Mouse (Mus musculus): ENCODE measurements around the gene Shpk. TPM values are rescaled to one million over a fixed set of nuclear protein-coding genes. Genes with fewer than 3 reads are reported as not detected.
A peak's percentile ranks its signal among the peaks of the same experiment; 100 is the strongest.

Gene Shpk
- polyA plus RNA-seq (2015; fragmentation: Nextera tagmentation; extraction: Ambion mirVana): 3.8 and 3.9 TPM in 2 replicates

- peak; percentile 98 for DNase-seq (ENCODE audit: low spot score)
- ATAC-seq (replicated peaks; ENCODE audit: low FRiP score, low read depth): peak; percentile 97
- Histone ChIP-seq H3K4me3 (replicated peaks; ENCODE audit: low read depth, low read length) (peak within 1 kb of the TSS; percentile 59), H3K36me3 (ENCODE audit: insufficient read depth, low read length) (0 out of 2 replicates have a peak, but pooled peaks cover 9% of the 10 kb centered on the region), H3K9me3 (replicated peaks; ENCODE audit: low read length) (no peaks in the 10 kb centered on the region), H3K4me1 (replicated peaks; ENCODE audit: insufficient read depth, low read length) (no peaks in the 10 kb centered on the region), H3K9ac (ENCODE audit: low read depth, low read length) (peak within 1 kb of the TSS; percentile 66), H3K27ac (no peak within 1 kb of the TSS), H3K4me2 (ENCODE audit: low read length) (peak within 1 kb of the TSS; percentile 69), H3K27me3 (ENCODE audit: insufficient read depth, low read length) (no peaks in the 10 kb centered on the region)
- TF ChIP-seq CTCF (IDR thresholded peaks at IDR 0.05; ENCODE audit: low read depth): peak; percentile 26; the same call in 1 of the 2 replicates
- under 1% methylated on average over 32 of the region's 32 CpGs for WGBS
These were observed at the start of gene Shpk for GRCm38 (mm10) chr11:73199230-73199712. Gene Shpk (plus strand): TSS chr11:73199460.

GRCm38 (mm10) chr11:73155071-73155470, 44.2 kb upstream of the Shpk start:
- TF ChIP-seq CTCF (IDR thresholded peaks at IDR 0.05; ENCODE audit: low read depth): no peak
- DNase-seq (ENCODE audit: low spot score): no peak
- H3K4me3 ChIP-seq (replicated peaks; ENCODE audit: low read depth, low read length): no peak overlapping the region
- H3K27me3 ChIP-seq (ENCODE audit: insufficient read depth, low read length): 0 out of 2 replicates have a peak, but pooled peaks cover 3% of the 10 kb centered on the region
- no peak for ATAC-seq (replicated peaks; ENCODE audit: low FRiP score, low read depth)
- H3K4me2 ChIP-seq (ENCODE audit: low read length): no peak overlapping the region
- WGBS: 68% methylated on average over 6 of the region's 6 CpGs
- no peak overlapping the region for H3K9ac ChIP-seq (ENCODE audit: low read depth, low read length)
- no peaks in the 10 kb centered on the region for H3K9me3 ChIP-seq (replicated peaks; ENCODE audit: low read length)
- no peaks in the 10 kb centered on the region for H3K4me1 ChIP-seq (replicated peaks; ENCODE audit: insufficient read depth, low read length)
- H3K27ac ChIP-seq: no peak overlapping the region
- H3K36me3 ChIP-seq (ENCODE audit: insufficient read depth, low read length): no peaks in the 10 kb centered on the region

- no peaks in the 10 kb centered on the region for H3K9me3 ChIP-seq (replicated peaks; ENCODE audit: low read length)
- H3K27ac ChIP-seq: no peak within 1 kb of the TSS
- peak within 1 kb of the TSS; percentile 35 for H3K4me3 ChIP-seq (replicated peaks; ENCODE audit: low read depth, low read length)
- no peaks in the 10 kb centered on the region for H3K4me1 ChIP-seq (replicated peaks; ENCODE audit: insufficient read depth, low read length)
- TF ChIP-seq CTCF (IDR thresholded peaks at IDR 0.05; ENCODE audit: low read depth): no peak
- H3K9ac ChIP-seq (ENCODE audit: low read depth, low read length): peak within 1 kb of the TSS; percentile 38; the same call in 1 of the 2 replicates
- WGBS: 3% methylated on average over 49 of the region's 49 CpGs
- ATAC-seq (replicated peaks; ENCODE audit: low FRiP score, low read depth) (peak; percentile 81), DNase-seq (ENCODE audit: low spot score) (peak; percentile 61)
- peaks cover 8% of the 10 kb centered on the region; the same call in 1 of the 2 replicates for H3K27me3 ChIP-seq (ENCODE audit: insufficient read depth, low read length)
- H3K36me3 ChIP-seq (ENCODE audit: insufficient read depth, low read length): no peaks in the 10 kb centered on the region
- peak within 1 kb of the TSS; percentile 85 for H3K4me2 ChIP-seq (ENCODE audit: low read length)
These were observed 39.1 kb upstream of the Shpk start, which contains the start of gene P2rx5 for GRCm38 (mm10) chr11:73159957-73160810. Gene P2rx5 (plus strand): TSS chr11:73160421.

GRCm38 (mm10) chr11:73160811-73161200, 38.5 kb upstream of the Shpk start:
- Histone ChIP-seq H3K9ac (ENCODE audit: low read depth, low read length) (peak overlapping the region; percentile 38; the same call in 1 of the 2 replicates), H3K27me3 (ENCODE audit: insufficient read depth, low read length) (peaks cover 8% of the 10 kb centered on the region; the same call in 1 of the 2 replicates), H3K4me3 (replicated peaks; ENCODE audit: low read depth, low read length) (peak overlapping the region; percentile 35), H3K9me3 (replicated peaks; ENCODE audit: low read length) (no peaks in the 10 kb centered on the region), H3K27ac (no peak overlapping the region), H3K4me1 (replicated peaks; ENCODE audit: insufficient read depth, low read length) (no peaks in the 10 kb centered on the region), H3K4me2 (ENCODE audit: low read length) (peak overlapping the region; percentile 85), H3K36me3 (ENCODE audit: insufficient read depth, low read length) (no peaks in the 10 kb centered on the region)
- ATAC-seq (replicated peaks; ENCODE audit: low FRiP score, low read depth): 0 out of 2 replicates have a peak, but pooled peaks have one; percentile 31
- peak; percentile 42; the same call in 1 of the 2 replicates for TF ChIP-seq CTCF (IDR thresholded peaks at IDR 0.05; ENCODE audit: low read depth)
- DNase-seq (ENCODE audit: low spot score): peak; percentile 49
- WGBS: 16% methylated on average over 6 of the region's 6 CpGs

GRCm38 (mm10) chr11:73161616-73162015, 37.6 kb upstream of the Shpk start:
- Histone ChIP-seq H3K36me3 (ENCODE audit: insufficient read depth, low read length) (no peaks in the 10 kb centered on the region), H3K27me3 (ENCODE audit: insufficient read depth, low read length) (peaks cover 8% of the 10 kb centered on the region; the same call in 1 of the 2 replicates), H3K9ac (ENCODE audit: low read depth, low read length) (no peak overlapping the region), H3K4me2 (ENCODE audit: low read length) (no peak overlapping the region), H3K9me3 (replicated peaks; ENCODE audit: low read length) (no peaks in the 10 kb centered on the region), H3K4me1 (replicated peaks; ENCODE audit: insufficient read depth, low read length) (no peaks in the 10 kb centered on the region), H3K27ac (no peak overlapping the region), H3K4me3 (replicated peaks; ENCODE audit: low read depth, low read length) (no peak overlapping the region)
- 87% methylated on average over 4 of the region's 4 CpGs for WGBS
- TF ChIP-seq CTCF (IDR thresholded peaks at IDR 0.05; ENCODE audit: low read depth): no peak
- no peak for ATAC-seq (replicated peaks; ENCODE audit: low FRiP score, low read depth)
- DNase-seq (ENCODE audit: low spot score): no peak

GRCm38 (mm10) chr11:73162284-73162683, 37.0 kb upstream of the Shpk start:
- ATAC-seq (replicated peaks; ENCODE audit: low FRiP score, low read depth) (no peak), DNase-seq (ENCODE audit: low spot score) (no peak)
- Histone ChIP-seq H3K9me3 (replicated peaks; ENCODE audit: low read length) (no peaks in the 10 kb centered on the region), H3K27me3 (ENCODE audit: insufficient read depth, low read length) (peaks cover 8% of the 10 kb centered on the region; the same call in 1 of the 2 replicates), H3K4me2 (ENCODE audit: low read length) (no peak overlapping the region), H3K4me1 (replicated peaks; ENCODE audit: insufficient read depth, low read length) (no peaks in the 10 kb centered on the region), H3K4me3 (replicated peaks; ENCODE audit: low read depth, low read length) (no peak overlapping the region), H3K27ac (no peak overlapping the region), H3K9ac (ENCODE audit: low read depth, low read length) (no peak overlapping the region), H3K36me3 (ENCODE audit: insufficient read depth, low read length) (no peaks in the 10 kb centered on the region)
- TF ChIP-seq CTCF (IDR thresholded peaks at IDR 0.05; ENCODE audit: low read depth): no peak
- WGBS: 45% methylated on average over 5 of the region's 5 CpGs
